In the genomic region with DNA sequence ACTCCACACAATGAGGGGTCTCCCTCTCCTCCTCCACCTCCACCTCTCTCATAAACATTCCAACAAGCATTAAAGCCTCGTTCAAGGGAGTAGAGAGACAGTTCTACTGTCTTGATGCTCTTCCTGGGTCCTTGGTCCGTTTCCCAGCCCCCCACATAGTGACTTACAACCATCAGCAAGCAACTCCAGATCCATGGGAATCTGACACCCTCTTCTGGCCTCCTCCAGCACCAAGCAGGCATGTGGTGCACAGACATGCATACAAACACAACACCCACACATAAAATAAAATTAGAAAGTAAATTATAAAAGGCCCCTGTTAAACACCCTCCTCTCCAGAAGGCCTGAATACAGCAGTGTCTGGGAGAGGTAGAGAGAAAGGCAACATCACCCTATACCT, we compare ENCODE assay signal across 9 mouse cellular contexts. TPM values are rescaled to one million over a fixed set of nuclear protein-coding genes. Genes with fewer than 3 reads are reported as not detected.
DNase-seq lines count a peak whose midpoint lies in the region; ATAC-seq and TF ChIP-seq lines count a peak whose summit lies in the region.
"Had no signal": no experiment of that assay in that cellular context is flagged by ENCODE, and none has a peak within 500 bp of the region (broad histone marks: within the 10 kb centered on the region; RNA-seq: fewer than 3 reads in every experiment).

No protein-coding gene starts in this region.

- TF ChIP-seq CTCF in Patski (IDR thresholded peaks at IDR 0.05), result no peak

- H3K27ac ChIP-seq in kidney, embryonic 16.5 days (ENCODE audit: low read length), result no peak overlapping the region
- 0 out of 2 replicates have a peak overlapping the region, but pooled peaks have one; percentile 39 for H3K27ac ChIP-seq in embryonic facial prominence, embryonic 15.5 days (replicated peaks)

- no peaks in the 10 kb centered on the region for H3K9me3 ChIP-seq in kidney, embryonic 16.5 days (ENCODE audit: low read length)
- no peaks in the 10 kb centered on the region for H3K9me3 ChIP-seq in embryonic facial prominence, embryonic 15.5 days (replicated peaks)
- H3K9me3 ChIP-seq: G1E had no signal

- TF ChIP-seq POLR2A in myocyte (IDR thresholded peaks at IDR 0.05; ENCODE audit: insufficient read length, low read depth), result no peak

- H3K36me3 ChIP-seq in kidney, embryonic 16.5 days (ENCODE audit: insufficient read depth, low read length), result no peaks in the 10 kb centered on the region
- H3K36me3 ChIP-seq in embryonic facial prominence, embryonic 15.5 days, result no peaks in the 10 kb centered on the region
- no peaks in the 10 kb centered on the region for H3K36me3 ChIP-seq in myocyte (ENCODE audit: control insufficient read depth, insufficient read depth)
- H3K36me3 ChIP-seq: G1E had no signal

- in situ Hi-C loops in Patski (cut with MboI; ENCODE audit: low pct_unique_long_range_greater_than_20kb), result no loop called here

- DNase-seq in kidney, adult 11 months, result no peak
- DNase-seq in Patski (ENCODE audit: low read depth, low spot score), result peak; percentile 1
- DNase-seq in embryo, embryonic 11 days, result no peak
- no peak for DNase-seq in lung, postnatal 36 days
- DNase-seq: cerebellum, adult 11 months had no signal

- no peak overlapping the region for H3K4me3 ChIP-seq in kidney, embryonic 16.5 days (ENCODE audit: low read length)
- H3K4me3 ChIP-seq in embryonic facial prominence, embryonic 15.5 days (replicated peaks), result no peak overlapping the region
- H3K4me3 ChIP-seq in myocyte, result no peak overlapping the region

- no peak overlapping the region for H3K9ac ChIP-seq in kidney, embryonic 16.5 days (replicated peaks; ENCODE audit: low read length)
- H3K9ac ChIP-seq in embryonic facial prominence, embryonic 15.5 days, result no peak overlapping the region

- no peaks in the 10 kb centered on the region for H3K79me2 ChIP-seq in myocyte (ENCODE audit: control insufficient read depth, insufficient read depth)

- H3K27me3 ChIP-seq in kidney, embryonic 16.5 days (ENCODE audit: insufficient read depth, low read length), result no peaks in the 10 kb centered on the region
- no peaks in the 10 kb centered on the region for H3K27me3 ChIP-seq in Patski
- H3K27me3 ChIP-seq in embryonic facial prominence, embryonic 15.5 days, result no peaks in the 10 kb centered on the region
- H3K27me3 ChIP-seq in myocyte (ENCODE audit: control insufficient read depth, insufficient read depth, insufficient read length), result no peaks in the 10 kb centered on the region

- peak overlapping the region; percentile 62; the same call in 1 of the 2 replicates for H3K4me2 ChIP-seq in kidney, embryonic 16.5 days (replicated peaks; ENCODE audit: low read depth, low read length)
- H3K4me2 ChIP-seq in embryonic facial prominence, embryonic 15.5 days (replicated peaks), result peak overlapping the region; percentile 51
- H3K4me2 ChIP-seq in myocyte (ENCODE audit: low read depth), result peak overlapping the region; percentile 21

- 26% methylated on average over 2 of the region's 2 CpGs for WGBS in kidney, embryonic 16.5 days
- WGBS in embryonic facial prominence, embryonic 15.5 days, result 49% methylated on average over 2 of the region's 2 CpGs

- CTCF ChIA-PET in Patski (lab: Charles Lee), result no interaction called here

- POLR2A ChIA-PET in Patski (lab: Charles Lee), result no interaction called here

- H3K4me1 ChIP-seq in kidney, embryonic 16.5 days (ENCODE audit: insufficient read depth, low read length), result no peaks in the 10 kb centered on the region; the same call in 1 of the 2 replicates
- H3K4me1 ChIP-seq in embryonic facial prominence, embryonic 15.5 days, result peaks cover 17% of the 10 kb centered on the region

- H3ac ChIP-seq in myocyte (ENCODE audit: control insufficient read depth, insufficient read length), result no peak overlapping the region

- ATAC-seq in kidney, embryonic 16.5 days (ENCODE audit: low FRiP score, low TSS enrichment), result peak; percentile 17; the same call in 1 of the 2 replicates
- ATAC-seq in Patski, result no peak
- peak; percentile 34; the same call in 1 of the 2 replicates for ATAC-seq in embryonic facial prominence, embryonic 15.5 days (ENCODE audit: insufficient number of reproducible peaks, low FRiP score, low TSS enrichment, low read depth)

TF ChIP-seq in myocyte, 11 proteins besides CTCF, POLR2A, EP300 and RAD21:
- no peak for TF ChIP-seq MYOD1 (IDR thresholded peaks at IDR 0.05; ENCODE audit: control insufficient read depth in 1 of 3, insufficient read length in 2 of 3, low read depth in 2 of 3)
- no peak for TF ChIP-seq POLR2AphosphoS2 (IDR thresholded peaks at IDR 0.05; ENCODE audit: insufficient read length, low read depth)
- TF ChIP-seq E2F4 (IDR thresholded peaks at IDR 0.05; ENCODE audit: insufficient read depth), result no peak
- TF ChIP-seq USF1 (IDR thresholded peaks at IDR 0.05; ENCODE audit: low read depth), result no peak
- no peak for TF ChIP-seq MYOG (IDR thresholded peaks at IDR 0.05; ENCODE audit: control insufficient read depth in 1 of 3, insufficient read depth in 1 of 3, insufficient read length in 2 of 3, low read depth in 2 of 3)
- TF ChIP-seq TCF3 (IDR thresholded peaks at IDR 0.05; ENCODE audit: insufficient read length, low read depth), result no peak
- TF ChIP-seq CEBPB (IDR thresholded peaks at IDR 0.05; ENCODE audit: insufficient read depth, poor library complexity, severe bottlenecking), result no peak
- TF ChIP-seq TCF12 (IDR thresholded peaks at IDR 0.05; ENCODE audit: insufficient read depth, poor library complexity, severe bottlenecking), result no peak
- no peak for TF ChIP-seq REST (IDR thresholded peaks at IDR 0.05; ENCODE audit: insufficient read depth, insufficient read length)
- TF ChIP-seq SRF (IDR thresholded peaks at IDR 0.05; ENCODE audit: control insufficient read depth, insufficient read length, low read depth), result no peak
- TF ChIP-seq MAX (IDR thresholded peaks at IDR 0.05; ENCODE audit: low read depth), result no peak
TF ChIP-seq in myocyte: peak in this region for 0.

RNA-seq across cellular contexts. Expression of a gene that starts 33.5 kb away (rescaled TPM):
- polyA plus RNA-seq in kidney, embryonic 16.5 days (2015; fragmentation: Nextera tagmentation; extraction: Ambion mirVana), result 10.4 and 10.8 TPM in 2 replicates
- polyA plus RNA-seq in Patski (2021) (6.7 TPM), myocyte (2012; fragmentation: generic; extraction: Trizol) (5.4 TPM)
- 11.8 and 12.7 TPM in 2 replicates for polyA plus RNA-seq in embryonic facial prominence, embryonic 15.5 days (2015; fragmentation: Nextera tagmentation; extraction: Ambion mirVana)
